Mouse (Mus musculus): ENCODE measurements around the gene Olfr365.

Gene Olfr365

GRCm38 (mm10) chr2:37187898-37188297 is at the start of gene Olfr365:
Gene Olfr365, plus strand, starts transcription at chr2:37188198.
- DNase-seq (ENCODE audit: low spot score) = no peak

- no peak for DNase-seq (ENCODE audit: low spot score)
Measured at GRCm38 (mm10) chr2:37139022-37139421, 49.0 kb upstream of the Olfr365 start, which contains the start of gene Olfr364-ps1. Gene Olfr364-ps1, plus strand, starts transcription at chr2:37139322.

GRCm38 (mm10) chr2:37211274-37211673 is 23.3 kb downstream of the Olfr365 start, which contains the start of gene Olfr366:
Gene Olfr366, plus strand, starts transcription at chr2:37211574.
- no peak for DNase-seq (ENCODE audit: low spot score)

Measured in ovary, postnatal 36 days (tissue).